Mouse (Mus musculus) thymus, postnatal 4 days (tissue): Measurements from ENCODE around the gene Cnot1.

Experiments
- DNase-seq: peaks from one replicate; pipeline ENCODE4 v3.0.0; 2021

The Cnot1 gene

GRCm38 (mm10) chr8:95727625-95728024, 79.6 kb downstream of the Cnot1 start:
- no peak for DNase-seq

- DNase-seq, result no peak
Observed at GRCm38 (mm10) chr8:95716546-95717335, 90.5 kb downstream of the Cnot1 start.

- DNase-seq, result peak; percentile 91
Observed at GRCm38 (mm10) chr8:95715676-95716531, 91.4 kb downstream of the Cnot1 start, which contains the start of gene Setd6. Gene Setd6, plus strand, starts transcription at chr8:95715881.

- no peak for DNase-seq
Observed at GRCm38 (mm10) chr8:95714837-95715413, 92.3 kb downstream of the Cnot1 start.

- no peak for DNase-seq
Observed at GRCm38 (mm10) chr8:95714367-95714766, 92.9 kb downstream of the Cnot1 start.

- peak; percentile 86 for DNase-seq
Observed at GRCm38 (mm10) chr8:95713100-95714010, 93.9 kb downstream of the Cnot1 start.

- no peak for DNase-seq
Observed at GRCm38 (mm10) chr8:95712395-95712794, 94.9 kb downstream of the Cnot1 start.

GRCm38 (mm10) chr8:95711029-95711428, 96.2 kb downstream of the Cnot1 start:
- DNase-seq, result no peak

- no peak for DNase-seq
Observed at GRCm38 (mm10) chr8:95709579-95709978, 97.7 kb downstream of the Cnot1 start.

- no peak for DNase-seq
Observed at GRCm38 (mm10) chr8:95704538-95704937, 102.7 kb downstream of the Cnot1 start.

- peak; percentile 55 for DNase-seq
Observed at GRCm38 (mm10) chr8:95703461-95704260, 103.6 kb downstream of the Cnot1 start.

- peak; percentile 89 for DNase-seq
Observed at GRCm38 (mm10) chr8:95702480-95703446, 104.5 kb downstream of the Cnot1 start.

GRCm38 (mm10) chr8:95701809-95702208, 105.5 kb downstream of the Cnot1 start:
- no peak for DNase-seq

GRCm38 (mm10) chr8:95700282-95700681, 107.0 kb downstream of the Cnot1 start:
- no peak for DNase-seq

GRCm38 (mm10) chr8:95698179-95698578, 109.1 kb downstream of the Cnot1 start:
- DNase-seq, result no peak

- peak; percentile 91 for DNase-seq
Observed at GRCm38 (mm10) chr8:95697128-95697527, 110.1 kb downstream of the Cnot1 start.

- DNase-seq, result no peak
Observed at GRCm38 (mm10) chr8:95696661-95697060, 110.6 kb downstream of the Cnot1 start.

- DNase-seq, result no peak
Observed at GRCm38 (mm10) chr8:95694631-95695030, 112.6 kb downstream of the Cnot1 start.

- DNase-seq, result peak; percentile 68
Observed at GRCm38 (mm10) chr8:95690929-95691541, 116.2 kb downstream of the Cnot1 start.
